In the genomic region with DNA sequence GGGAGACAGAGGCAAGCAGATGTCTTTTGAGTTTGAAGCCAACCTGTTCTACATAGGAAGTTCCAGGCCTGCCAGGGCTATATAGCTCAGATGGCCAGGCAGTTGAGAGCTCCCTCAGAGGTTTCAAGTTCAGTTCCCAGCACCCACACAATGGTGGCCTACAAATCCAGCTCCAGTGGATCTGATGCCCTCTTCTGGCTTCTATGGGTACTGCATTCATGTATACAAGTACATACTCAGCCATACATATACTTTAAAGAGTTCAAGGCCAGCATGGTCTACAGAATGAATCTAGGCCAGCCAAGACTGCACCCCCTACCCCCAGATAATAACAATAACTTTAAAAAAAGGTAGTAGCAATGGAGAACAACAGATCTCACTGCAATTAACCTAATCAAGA, we compare ENCODE assay signal across 10 mouse cellular contexts. TPM values are rescaled to one million over a fixed set of nuclear protein-coding genes. Genes with fewer than 3 reads are reported as not detected.
DNase-seq lines count a peak whose midpoint lies in the region; ATAC-seq and TF ChIP-seq lines count a peak whose summit lies in the region.
"Had no signal": no experiment of that assay in that cellular context is flagged by ENCODE, and none has a peak within 500 bp of the region (broad histone marks: within the 10 kb centered on the region; RNA-seq: fewer than 3 reads in every experiment).

No protein-coding gene starts in this region.

- H3K9me3 ChIP-seq in kidney, embryonic 14.5 days (ENCODE audit: control insufficient read depth, low read length): peaks cover 8% of the 10 kb centered on the region; the same call in 1 of the 2 replicates

- no peak for ATAC-seq in kidney, embryonic 14.5 days (ENCODE audit: low FRiP score, low TSS enrichment)
- ATAC-seq: forebrain, embryonic 16.5 days had no signal

- H3K4me1 ChIP-seq in kidney, adult 2 months (ENCODE audit: control insufficient read depth, insufficient read depth, low read length): no peaks in the 10 kb centered on the region
- peaks cover 4% of the 10 kb centered on the region; the same call in 1 of the 2 replicates for H3K4me1 ChIP-seq in kidney, embryonic 14.5 days (ENCODE audit: control insufficient read depth, insufficient read depth, low read length)

- H3K36me3 ChIP-seq in kidney, adult 2 months (ENCODE audit: control insufficient read depth, insufficient read depth, low read length): no peaks in the 10 kb centered on the region; the same call in 1 of the 2 replicates
- H3K36me3 ChIP-seq in kidney, embryonic 14.5 days (ENCODE audit: control insufficient read depth, insufficient read depth, low read length): peaks cover 89% of the 10 kb centered on the region

- no peak for TF ChIP-seq POLR2A in kidney, adult 2 months (IDR thresholded peaks at IDR 0.05; ENCODE audit: low read depth, low read length)
- TF ChIP-seq POLR2A in brain, embryonic 14.5 days (IDR thresholded peaks at IDR 0.05; ENCODE audit: borderline replicate concordance, extremely low read depth, insufficient read depth, insufficient read length, poor library complexity, severe bottlenecking): no peak

- no peak overlapping the region for H3K4me3 ChIP-seq in kidney, adult 2 months (ENCODE audit: insufficient read depth, low read depth, low read length)
- no peak overlapping the region for H3K4me3 ChIP-seq in kidney, embryonic 14.5 days (ENCODE audit: low read length)
- H3K4me3 ChIP-seq: limb, embryonic 13.5 days had no signal

- no peak overlapping the region for H3K4me2 ChIP-seq in kidney, embryonic 14.5 days (replicated peaks; ENCODE audit: low read depth, low read length)
- H3K4me2 ChIP-seq: limb, embryonic 13.5 days had no signal

- peak; percentile 49 for TF ChIP-seq CTCF in kidney, adult 2 months (conservative IDR thresholded peaks at IDR 0.05; ENCODE audit: insufficient read depth, insufficient read length, low read depth, low read length)
- peak; percentile 53; the same call in 1 of the 2 replicates for TF ChIP-seq CTCF in brain, embryonic 14.5 days (IDR thresholded peaks at IDR 0.05; ENCODE audit: borderline replicate concordance, extremely low read depth, insufficient read depth, insufficient read length)

- peak; percentile 45 for DNase-seq in kidney, adult 2 months
- peak; percentile 54 for DNase-seq in thymus, postnatal 0 days (ENCODE audit: low spot score)
- no peak for DNase-seq in thymus, adult 18-20 months
- no peak for DNase-seq in brain, embryonic 14.5 days (ENCODE audit: low read depth)
- DNase-seq in right cerebral cortex, adult 2 months (ENCODE audit: low spot score in 2 of 2): no peak
- no peak for DNase-seq in adipocyte (ENCODE audit: low spot score)
- DNase-seq: adrenal gland, postnatal 10 days had no signal

- H3K27ac ChIP-seq in kidney, adult 2 months (ENCODE audit: insufficient read depth, low read depth, low read length): no peak overlapping the region
- no peak overlapping the region for H3K27ac ChIP-seq in kidney, embryonic 14.5 days (ENCODE audit: low read depth, low read length)
- H3K27ac ChIP-seq: limb, embryonic 13.5 days had no signal

- no peak overlapping the region for H3K9ac ChIP-seq in kidney, embryonic 14.5 days (ENCODE audit: low read depth, low read length)
- H3K9ac ChIP-seq: limb, embryonic 13.5 days had no signal

- no peaks in the 10 kb centered on the region for H3K27me3 ChIP-seq in kidney, adult 2 months (replicated peaks; ENCODE audit: control insufficient read depth, insufficient read depth, low read length)
- H3K27me3 ChIP-seq in kidney, embryonic 14.5 days (ENCODE audit: control insufficient read depth, insufficient read depth, low read length): no peaks in the 10 kb centered on the region
- H3K27me3 ChIP-seq: limb, embryonic 13.5 days had no signal

RNA-seq across cellular contexts. Expression of a gene that starts 27.3 kb away (rescaled TPM):
- polyA plus RNA-seq in kidney, adult 2 months (2012; rRNA removed): 89.1 and 123 TPM in 2 replicates
- polyA plus RNA-seq in kidney, embryonic 14.5 days (2014; fragmentation: Nextera tagmentation; extraction: Ambion mirVana): 58.8 and 60.1 TPM in 2 replicates
- 82.6 and 100 TPM in 2 replicates for polyA plus RNA-seq in thymus, postnatal 0 days (2015; fragmentation: Nextera tagmentation; extraction: Ambion mirVana)
- 71.9 and 78.9 TPM in 2 replicates for polyA plus RNA-seq in brain, embryonic 14.5 days (2012; rRNA removed)

Comparison
In these comparisons a context has a peak if more than half of its experiments do, and no peak if none do; other contexts are left out.
1. DNase-seq: peak in kidney, adult 2 months (single experiment) and thymus, postnatal 0 days (single experiment); none in thymus, adult 18-20 months (0 of 2), brain, embryonic 14.5 days (single experiment), right cerebral cortex, adult 2 months (0 of 2) and adipocyte (single experiment).